Mouse (Mus musculus): ENCODE data around the gene Csk. TPM values are rescaled to one million over a fixed set of nuclear protein-coding genes. Genes with fewer than 3 reads are reported as not detected.

The Csk gene
- polyA plus RNA-seq (2014; fragmentation: Illumina TruSeq; extraction: RNeasy Lipid Tissue Mini Kit (QIAGEN cat#74804); ENCODE audit: low read depth, low replicate concordance), result 6.5 TPM

GRCm38 (mm10) chr9:57653283-57653682 is at the start of gene Csk:
Gene Csk (minus strand): TSS chr9:57653631.

GRCm38 (mm10) chr9:57687751-57688150 is 34.3 kb upstream of the Csk start, which contains the start of gene Cyp1a1:
Gene Cyp1a1 (plus strand): TSS chr9:57687928.

GRCm38 (mm10) chr9:57683520-57683919 is 30.1 kb upstream of the Csk start, which contains the start of gene Cyp1a2:
Gene Cyp1a2 (minus strand): TSS chr9:57683703.

GRCm38 (mm10) chr9:57620674-57621073 is 32.8 kb downstream of the Csk start, which contains the start of gene Lman1l:
Gene Lman1l (minus strand): TSS chr9:57620774.

GRCm38 (mm10) chr9:57606139-57606851 is 47.1 kb downstream of the Csk start, which contains the start of gene Cplx3:
Gene Cplx3 (minus strand): TSS chr9:57606281.

GRCm38 (mm10) chr9:57589224-57590126 is 64.0 kb downstream of the Csk start, which contains the start of gene Ulk3:
Gene Ulk3 (plus strand): TSS chr9:57589452.

Other genes starting within 250 kb of the Csk start
- gene Ppcdc, start 213.5 kb downstream of the Csk start, polyA plus RNA-seq (2014; fragmentation: Illumina TruSeq; extraction: RNeasy Lipid Tissue Mini Kit (QIAGEN cat#74804); ENCODE audit: low read depth, low replicate concordance), result 4.4 TPM
- gene Scamp5, start 185.6 kb downstream of the Csk start, polyA plus RNA-seq (2014; fragmentation: Illumina TruSeq; extraction: RNeasy Lipid Tissue Mini Kit (QIAGEN cat#74804); ENCODE audit: low read depth, low replicate concordance), result 4.0 TPM
- not detected for gene Rpp25, start 149.6 kb downstream of the Csk start, polyA plus RNA-seq (2014; fragmentation: Illumina TruSeq; extraction: RNeasy Lipid Tissue Mini Kit (QIAGEN cat#74804); ENCODE audit: low read depth, low replicate concordance)
- gene Cox5a, start 132.4 kb downstream of the Csk start, polyA plus RNA-seq (2014; fragmentation: Illumina TruSeq; extraction: RNeasy Lipid Tissue Mini Kit (QIAGEN cat#74804); ENCODE audit: low read depth, low replicate concordance), result 453 TPM
- gene Fam219b, start 116.1 kb downstream of the Csk start, polyA plus RNA-seq (2014; fragmentation: Illumina TruSeq; extraction: RNeasy Lipid Tissue Mini Kit (QIAGEN cat#74804); ENCODE audit: low read depth, low replicate concordance), result 10.2 TPM
- gene Mpi, start 100.9 kb downstream of the Csk start, polyA plus RNA-seq (2014; fragmentation: Illumina TruSeq; extraction: RNeasy Lipid Tissue Mini Kit (QIAGEN cat#74804); ENCODE audit: low read depth, low replicate concordance), result 12.5 TPM
- gene Scamp2, start 92.7 kb downstream of the Csk start, polyA plus RNA-seq (2014; fragmentation: Illumina TruSeq; extraction: RNeasy Lipid Tissue Mini Kit (QIAGEN cat#74804); ENCODE audit: low read depth, low replicate concordance), result 15.0 TPM
- gene Ulk3, start 64.2 kb downstream of the Csk start, polyA plus RNA-seq (2014; fragmentation: Illumina TruSeq; extraction: RNeasy Lipid Tissue Mini Kit (QIAGEN cat#74804); ENCODE audit: low read depth, low replicate concordance), result 6.0 TPM
- gene Cplx3, start 47.4 kb downstream of the Csk start, polyA plus RNA-seq (2014; fragmentation: Illumina TruSeq; extraction: RNeasy Lipid Tissue Mini Kit (QIAGEN cat#74804); ENCODE audit: low read depth, low replicate concordance), result not detected
- not detected for gene Lman1l, start 32.9 kb downstream of the Csk start, polyA plus RNA-seq (2014; fragmentation: Illumina TruSeq; extraction: RNeasy Lipid Tissue Mini Kit (QIAGEN cat#74804); ENCODE audit: low read depth, low replicate concordance)
- not detected for gene Cyp1a2, start 30.1 kb upstream of the Csk start, polyA plus RNA-seq (2014; fragmentation: Illumina TruSeq; extraction: RNeasy Lipid Tissue Mini Kit (QIAGEN cat#74804); ENCODE audit: low read depth, low replicate concordance)
- gene Cyp1a1, start 34.3 kb upstream of the Csk start, polyA plus RNA-seq (2014; fragmentation: Illumina TruSeq; extraction: RNeasy Lipid Tissue Mini Kit (QIAGEN cat#74804); ENCODE audit: low read depth, low replicate concordance), result 0.29 TPM
- 3.7 TPM for gene Edc3, start 54.9 kb upstream of the Csk start, polyA plus RNA-seq (2014; fragmentation: Illumina TruSeq; extraction: RNeasy Lipid Tissue Mini Kit (QIAGEN cat#74804); ENCODE audit: low read depth, low replicate concordance)
- 49.8 TPM for gene Clk3, start 112.2 kb upstream of the Csk start, polyA plus RNA-seq (2014; fragmentation: Illumina TruSeq; extraction: RNeasy Lipid Tissue Mini Kit (QIAGEN cat#74804); ENCODE audit: low read depth, low replicate concordance)
- gene Arid3b, start 183.2 kb upstream of the Csk start, polyA plus RNA-seq (2014; fragmentation: Illumina TruSeq; extraction: RNeasy Lipid Tissue Mini Kit (QIAGEN cat#74804); ENCODE audit: low read depth, low replicate concordance), result 0.58 TPM